Mouse (Mus musculus): Measurements from ENCODE around the gene Gabrb1. TPM values are rescaled to one million over a fixed set of nuclear protein-coding genes. Genes with fewer than 3 reads are reported as not detected.

The Gabrb1 gene
- total and polyA plus RNA-seq, 2 experiments: not detected

DNA sequence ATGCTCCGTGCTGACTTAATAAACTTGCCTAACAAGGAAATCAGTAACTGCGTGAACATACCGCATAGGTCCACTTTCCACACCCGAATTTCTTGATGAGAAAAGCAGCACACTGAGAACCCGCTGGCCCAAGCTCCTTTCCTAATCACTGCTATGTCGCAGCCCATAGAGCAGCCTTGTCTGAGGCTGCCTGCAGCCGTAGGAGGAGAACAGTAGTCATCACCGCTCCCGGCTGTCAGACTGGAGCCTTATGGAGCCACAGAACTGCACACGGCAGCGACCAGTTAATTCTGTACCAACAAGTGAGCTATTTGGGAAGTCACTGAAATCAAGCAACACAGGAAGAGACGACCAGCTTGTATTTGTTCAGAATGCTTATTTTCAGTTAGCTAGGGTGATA is 500.8 kb downstream of the Gabrb1 start:
- no peak overlapping the region for H3K27ac ChIP-seq (replicated peaks; ENCODE audit: insufficient read depth, low read depth, low read length)
- TF ChIP-seq CTCF (IDR thresholded peaks at IDR 0.05; ENCODE audit: low read depth, low read length) (no peak), POLR2A (IDR thresholded peaks at IDR 0.05; ENCODE audit: extremely low read depth, insufficient read depth, low read length) (no peak)
- H3K27me3 ChIP-seq (ENCODE audit: control insufficient read depth, insufficient read depth, low read length): no peaks in the 10 kb centered on the region
- no peak overlapping the region for H3K9ac ChIP-seq (ENCODE audit: low read depth, low read length)
- H3K36me3 ChIP-seq (ENCODE audit: control insufficient read depth, insufficient read depth, low read length): peaks cover 49% of the 10 kb centered on the region
- no peaks in the 10 kb centered on the region for H3K79me2 ChIP-seq (ENCODE audit: control insufficient read depth, insufficient read depth, low read length)
- WGBS: 95% methylated on average over 12 of the region's 12 CpGs
- H3K4me1 ChIP-seq (ENCODE audit: control insufficient read depth, insufficient read depth, low read length): peaks cover 3% of the 10 kb centered on the region
- no peak overlapping the region for H3K4me3 ChIP-seq (ENCODE audit: insufficient read depth, low read depth, low read length)
- DNase-seq (ENCODE audit: extremely low read depth, low read depth, low spot score): no peak

DNA sequence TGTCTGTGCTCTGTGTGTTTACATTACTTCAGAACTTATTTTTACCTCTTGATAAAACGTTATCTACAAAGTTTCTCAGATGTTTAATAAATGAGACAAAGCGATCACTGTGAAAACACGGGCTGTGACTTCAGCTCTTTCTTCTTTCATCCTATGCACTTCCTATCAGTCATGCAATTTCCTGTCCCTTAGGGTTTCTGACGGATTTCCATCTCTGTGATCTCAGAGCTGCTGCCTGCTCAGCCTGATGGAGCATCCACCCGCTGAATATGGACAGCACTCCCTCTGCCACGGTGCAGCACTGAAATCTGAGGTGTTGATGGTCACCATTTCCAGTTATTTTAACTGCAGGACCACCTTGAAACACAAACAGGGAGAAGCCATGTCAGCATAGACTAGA is 501.6 kb downstream of the Gabrb1 start:
- WGBS: 68% methylated on average over 6 of the region's 6 CpGs
- TF ChIP-seq POLR2A (IDR thresholded peaks at IDR 0.05; ENCODE audit: extremely low read depth, insufficient read depth, low read length) (no peak), CTCF (IDR thresholded peaks at IDR 0.05; ENCODE audit: low read depth, low read length) (no peak)
- Histone ChIP-seq H3K9ac (ENCODE audit: low read depth, low read length) (no peak overlapping the region), H3K4me1 (ENCODE audit: control insufficient read depth, insufficient read depth, low read length) (peaks cover 3% of the 10 kb centered on the region), H3K27ac (replicated peaks; ENCODE audit: insufficient read depth, low read depth, low read length) (no peak overlapping the region), H3K4me3 (ENCODE audit: insufficient read depth, low read depth, low read length) (no peak overlapping the region), H3K36me3 (ENCODE audit: control insufficient read depth, insufficient read depth, low read length) (peaks cover 54% of the 10 kb centered on the region), H3K27me3 (ENCODE audit: control insufficient read depth, insufficient read depth, low read length) (no peaks in the 10 kb centered on the region), H3K79me2 (ENCODE audit: control insufficient read depth, insufficient read depth, low read length) (no peaks in the 10 kb centered on the region)
- no peak for DNase-seq (ENCODE audit: extremely low read depth, low read depth, low spot score)

DNA sequence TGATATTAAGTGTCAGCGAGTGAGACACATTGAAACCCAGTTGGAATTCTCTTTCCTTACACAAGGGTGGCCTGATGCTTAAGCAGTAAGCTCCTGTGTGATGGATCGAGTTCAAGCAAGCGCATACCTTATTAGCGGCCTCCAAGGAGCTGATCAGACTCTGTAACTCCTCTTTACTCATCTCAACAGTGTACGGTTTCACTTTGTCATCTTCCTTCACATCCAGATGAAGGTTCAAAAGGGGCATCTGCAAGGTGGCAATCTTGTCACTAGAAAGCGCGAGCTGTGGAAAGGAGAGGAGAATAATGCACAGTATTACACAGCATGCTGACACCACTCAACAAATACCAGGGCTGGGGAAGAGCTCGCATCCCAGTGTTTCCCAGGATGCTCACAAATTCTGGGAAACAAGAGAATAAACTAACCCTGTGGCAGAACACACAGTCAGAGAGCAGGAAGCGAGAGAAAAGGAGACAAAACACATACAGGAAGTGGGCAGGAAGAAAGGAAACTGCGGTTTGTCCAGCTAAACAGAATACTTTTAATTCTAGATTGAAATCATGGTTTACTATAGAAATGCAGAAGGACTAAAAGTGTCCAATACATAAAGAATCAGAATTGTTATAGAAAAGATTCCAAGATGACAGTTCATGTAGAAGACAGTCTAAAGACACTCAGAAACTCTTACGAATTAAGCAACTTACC is 503.0 kb downstream of the Gabrb1 start:
- Histone ChIP-seq H3K36me3 (ENCODE audit: control insufficient read depth, insufficient read depth, low read length) (peaks cover 62% of the 10 kb centered on the region), H3K27me3 (ENCODE audit: control insufficient read depth, insufficient read depth, low read length) (no peaks in the 10 kb centered on the region), H3K4me1 (ENCODE audit: control insufficient read depth, insufficient read depth, low read length) (peaks cover 4% of the 10 kb centered on the region), H3K27ac (replicated peaks; ENCODE audit: insufficient read depth, low read depth, low read length) (no peak overlapping the region), H3K4me3 (ENCODE audit: insufficient read depth, low read depth, low read length) (no peak overlapping the region), H3K9ac (ENCODE audit: low read depth, low read length) (no peak overlapping the region), H3K79me2 (ENCODE audit: control insufficient read depth, insufficient read depth, low read length) (peaks cover 2% of the 10 kb centered on the region; the same call in 1 of the 2 replicates)
- TF ChIP-seq POLR2A (IDR thresholded peaks at IDR 0.05; ENCODE audit: extremely low read depth, insufficient read depth, low read length): no peak
- no peak for TF ChIP-seq CTCF (IDR thresholded peaks at IDR 0.05; ENCODE audit: low read depth, low read length)
- peak; percentile 7 for DNase-seq (ENCODE audit: extremely low read depth, low read depth, low spot score)
- 81% methylated on average over 11 of the region's 11 CpGs for whole genome bisulfite sequencing

DNA sequence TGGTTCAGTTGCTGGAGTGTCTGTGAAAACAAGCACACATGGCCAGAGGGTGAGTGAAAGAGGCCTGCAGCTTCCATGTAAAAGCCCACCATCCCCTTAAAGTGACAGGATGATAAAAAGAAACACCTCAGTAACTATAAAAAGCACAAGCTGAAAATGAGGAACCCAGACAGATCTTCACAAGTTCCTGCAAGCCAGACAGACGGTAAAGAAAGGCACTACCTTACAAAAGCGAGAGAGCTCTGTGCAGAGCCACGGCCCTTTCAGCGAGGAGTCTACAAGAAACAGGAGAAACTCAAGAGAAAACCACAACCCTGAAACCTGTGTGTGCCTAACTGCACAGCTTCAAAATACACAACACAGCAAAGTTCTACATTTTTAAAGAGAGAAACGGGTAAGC is 504.9 kb downstream of the Gabrb1 start:
- no peak for TF ChIP-seq CTCF (IDR thresholded peaks at IDR 0.05; ENCODE audit: low read depth, low read length)
- no peak for TF ChIP-seq POLR2A (IDR thresholded peaks at IDR 0.05; ENCODE audit: extremely low read depth, insufficient read depth, low read length)
- H3K79me2 ChIP-seq (ENCODE audit: control insufficient read depth, insufficient read depth, low read length): peaks cover 13% of the 10 kb centered on the region; the same call in 1 of the 2 replicates
- H3K27me3 ChIP-seq (ENCODE audit: control insufficient read depth, insufficient read depth, low read length): no peaks in the 10 kb centered on the region
- H3K27ac ChIP-seq (replicated peaks; ENCODE audit: insufficient read depth, low read depth, low read length): no peak overlapping the region
- DNase-seq (ENCODE audit: extremely low read depth, low read depth, low spot score): no peak
- peaks cover 7% of the 10 kb centered on the region for H3K4me1 ChIP-seq (ENCODE audit: control insufficient read depth, insufficient read depth, low read length)
- WGBS: 92% methylated on average over 5 of the region's 5 CpGs
- H3K9ac ChIP-seq (ENCODE audit: low read depth, low read length): no peak overlapping the region
- H3K36me3 ChIP-seq (ENCODE audit: control insufficient read depth, insufficient read depth, low read length): peaks cover 54% of the 10 kb centered on the region
- H3K4me3 ChIP-seq (ENCODE audit: insufficient read depth, low read depth, low read length): no peak overlapping the region

DNA sequence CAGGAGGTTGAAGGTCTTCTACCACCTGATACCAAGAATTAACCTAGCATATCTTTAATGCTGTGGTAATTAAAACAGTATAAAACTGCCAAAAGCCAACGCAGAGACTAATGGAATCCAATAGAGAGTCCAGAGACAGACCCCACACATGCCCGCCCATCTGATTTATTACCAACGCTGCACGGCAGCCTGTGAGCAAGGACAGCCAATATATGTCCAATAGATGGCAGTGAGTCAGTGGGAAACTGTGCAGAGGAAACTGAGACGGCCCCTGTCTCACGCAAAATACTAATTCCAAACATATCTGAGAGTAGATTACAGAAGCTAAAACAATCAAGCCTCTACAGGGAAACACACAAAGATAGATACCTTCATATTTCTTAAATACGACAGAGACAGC is 506.5 kb downstream of the Gabrb1 start:
- DNase-seq (ENCODE audit: extremely low read depth, low read depth, low spot score): no peak
- Histone ChIP-seq H3K79me2 (ENCODE audit: control insufficient read depth, insufficient read depth, low read length) (peaks cover 14% of the 10 kb centered on the region; the same call in 1 of the 2 replicates), H3K9ac (ENCODE audit: low read depth, low read length) (no peak overlapping the region), H3K36me3 (ENCODE audit: control insufficient read depth, insufficient read depth, low read length) (peaks cover 45% of the 10 kb centered on the region), H3K4me3 (ENCODE audit: insufficient read depth, low read depth, low read length) (no peak overlapping the region), H3K27ac (replicated peaks; ENCODE audit: insufficient read depth, low read depth, low read length) (no peak overlapping the region), H3K4me1 (ENCODE audit: control insufficient read depth, insufficient read depth, low read length) (peaks cover 7% of the 10 kb centered on the region), H3K27me3 (ENCODE audit: control insufficient read depth, insufficient read depth, low read length) (no peaks in the 10 kb centered on the region)
- WGBS: 77% methylated on average over 7 of the region's 7 CpGs
- TF ChIP-seq CTCF (IDR thresholded peaks at IDR 0.05; ENCODE audit: low read depth, low read length): no peak
- TF ChIP-seq POLR2A (IDR thresholded peaks at IDR 0.05; ENCODE audit: extremely low read depth, insufficient read depth, low read length): no peak
